Mouse (Mus musculus) left cerebral cortex, adult 8-10 months (tissue): ENCODE measurements at regions not wholly inside any gene's neighbourhood (a gene's known extent, or its start where the extent isn't known, plus 50 kb on each side); places are given as distances from the start of the nearest gene placed in this dataset.

ENCODE experiments used
- DNase-seq, 2 experiments: peaks; one replicate each; pipeline ENCODE4 v3.0.0; 2022; ENCODE audit warnings: low spot score in 2 of 2

DNA sequence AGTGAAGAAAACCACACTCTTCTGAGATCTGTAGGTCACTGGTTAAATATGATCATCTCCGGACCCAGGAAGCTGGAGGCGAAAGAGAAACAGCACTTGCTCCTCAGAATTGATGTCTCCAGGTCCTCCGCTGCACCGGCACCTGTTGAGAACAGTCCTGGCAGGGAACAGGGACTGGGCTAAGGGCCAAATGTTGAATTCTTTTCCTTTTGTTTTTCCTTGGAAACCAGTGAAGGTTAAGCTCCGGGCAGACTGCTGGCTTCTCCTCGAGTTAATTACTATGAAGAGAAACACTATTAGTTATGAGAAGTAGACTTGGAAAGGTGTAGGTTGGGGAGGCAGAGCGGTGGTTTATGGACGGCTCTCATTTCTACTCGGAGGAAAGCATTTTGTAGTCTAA is 242.7 kb downstream of the Rngtt start:
- DNase-seq, result no peak

DNA sequence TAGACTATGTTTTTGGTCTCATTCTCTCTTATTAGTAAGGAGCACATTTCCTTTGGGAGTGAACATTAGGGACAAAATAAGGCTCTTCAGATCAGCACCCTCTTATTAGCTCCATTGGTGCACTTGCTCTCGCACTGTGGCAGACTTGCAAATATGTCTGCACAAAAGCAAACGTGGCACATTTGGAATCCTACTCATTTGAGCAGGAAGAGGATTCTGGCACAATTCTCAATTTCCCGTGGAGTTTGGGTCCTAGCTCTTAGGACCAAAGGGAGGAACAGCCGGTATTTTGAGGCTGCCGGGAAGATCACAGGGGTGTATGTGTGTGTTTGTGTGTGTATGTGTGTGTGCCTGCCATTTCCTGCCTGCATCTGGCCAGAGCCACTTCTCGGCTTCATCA is 244.5 kb downstream of the Rngtt start:
- DNase-seq, result no peak

DNA sequence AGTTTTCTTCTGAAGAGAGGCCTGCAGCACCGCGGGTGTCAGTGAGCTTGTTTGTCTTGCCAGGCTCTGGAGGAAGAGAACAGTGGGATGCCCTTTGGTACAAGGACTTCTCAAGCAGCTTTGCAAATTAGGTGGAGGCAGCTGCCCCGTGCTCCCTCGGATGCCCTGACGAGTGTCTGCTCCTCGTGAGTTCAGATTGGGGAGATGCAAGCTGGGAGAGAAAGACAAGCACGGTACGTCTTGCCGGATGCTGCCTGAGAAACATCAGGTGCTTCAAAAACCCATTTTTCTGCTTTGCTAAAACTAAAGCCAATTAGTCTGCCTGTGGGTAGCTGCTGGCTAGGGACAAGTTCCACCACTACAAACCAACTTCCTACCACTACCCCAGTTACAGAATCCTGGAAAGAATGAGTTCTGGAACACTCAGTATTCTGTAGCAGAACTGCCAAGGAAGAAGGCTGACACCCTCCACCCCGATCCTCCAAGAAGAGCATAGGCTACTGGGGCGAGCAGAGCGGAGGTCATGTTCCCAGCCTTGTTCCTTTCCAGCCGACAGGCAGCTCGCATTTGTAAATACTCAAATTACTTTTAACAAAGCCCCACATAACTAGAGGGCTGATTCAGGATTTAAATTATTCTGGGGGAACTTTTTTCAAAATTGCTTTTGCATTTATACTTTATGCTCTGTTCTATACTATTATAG is 245.3 kb downstream of the Rngtt start:
- no peak for DNase-seq

DNA sequence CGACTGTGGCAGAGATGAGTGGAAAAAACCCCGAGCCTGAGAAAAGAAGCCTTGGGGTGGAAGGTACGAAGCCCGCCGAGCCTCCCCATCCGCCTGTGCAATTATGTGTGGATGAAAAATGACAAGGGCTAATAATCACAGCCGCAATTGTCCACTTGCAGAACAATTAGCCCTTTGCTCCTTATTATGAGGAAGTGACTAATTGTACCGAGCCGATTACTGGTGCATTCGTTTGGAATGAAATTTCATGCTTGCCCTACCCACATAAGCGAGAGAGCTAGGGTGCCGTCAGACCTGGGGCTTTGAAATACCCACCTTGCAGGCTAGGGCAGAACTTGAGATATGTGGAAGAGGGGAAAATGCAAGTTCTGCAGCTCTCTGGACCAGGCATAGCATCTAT is 245.9 kb downstream of the Rngtt start:
- DNase-seq, result no peak

DNA sequence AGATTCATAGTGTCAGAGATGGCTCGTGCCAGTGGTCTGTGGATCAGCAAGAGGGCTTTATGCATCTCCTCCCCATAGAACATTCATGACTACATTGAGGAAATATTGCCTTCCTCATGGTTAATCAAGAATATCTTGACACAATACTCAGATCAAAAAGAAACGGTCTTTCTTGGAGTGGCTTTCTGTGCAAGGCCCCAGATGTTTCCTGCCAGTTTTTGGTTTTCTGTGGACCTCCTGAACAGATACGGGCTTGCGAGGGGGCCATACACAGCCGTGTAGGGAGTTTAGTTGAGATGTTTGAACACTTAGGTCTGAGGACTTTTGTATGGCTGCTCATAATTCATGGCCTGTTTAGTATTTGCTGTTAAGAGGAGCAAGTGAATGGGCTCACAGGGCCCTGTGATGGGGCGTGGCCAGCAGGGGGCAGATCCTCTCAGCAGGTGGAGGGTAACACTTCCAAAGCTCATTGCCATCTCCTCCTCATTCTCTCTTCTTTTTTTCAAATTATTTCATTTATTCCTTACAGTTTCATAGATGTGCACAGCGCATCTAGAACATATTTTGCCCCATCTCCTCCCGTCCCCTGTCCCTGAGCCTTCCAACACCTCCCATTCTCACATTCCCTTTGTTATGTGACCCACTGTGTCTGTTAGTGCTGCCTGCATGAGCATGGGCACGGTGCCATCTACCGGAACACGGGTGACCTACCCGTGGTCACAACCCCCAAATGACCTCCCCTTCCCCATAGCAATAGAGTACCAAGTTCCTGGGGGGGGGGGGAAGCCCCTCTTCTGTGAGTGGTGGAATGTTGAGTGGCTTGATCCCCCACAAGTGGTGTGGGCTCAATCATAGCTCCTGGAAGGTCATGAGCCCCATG is 246.8 kb downstream of the Rngtt start:
- no peak for DNase-seq

DNA sequence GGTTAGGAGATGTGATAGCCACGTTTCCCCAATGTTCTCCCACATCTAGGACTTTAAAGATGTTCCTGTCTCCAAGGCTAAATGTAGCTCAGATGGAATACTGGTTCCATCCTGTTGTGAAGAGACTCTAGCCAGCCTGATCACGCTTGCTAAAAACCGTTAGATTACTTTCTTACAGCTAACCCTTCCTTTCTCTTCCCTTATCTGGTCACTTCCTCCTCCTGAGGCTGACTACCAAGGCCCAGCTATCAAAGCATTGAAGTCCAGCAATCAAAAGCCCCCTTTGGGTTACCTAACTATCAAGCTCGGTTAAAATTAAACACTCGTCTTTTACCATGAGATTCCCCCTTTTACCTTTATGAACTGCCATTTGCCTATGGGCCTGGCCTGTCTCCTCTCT is 260.2 kb downstream of the Rngtt start:
- DNase-seq, result no peak

DNA sequence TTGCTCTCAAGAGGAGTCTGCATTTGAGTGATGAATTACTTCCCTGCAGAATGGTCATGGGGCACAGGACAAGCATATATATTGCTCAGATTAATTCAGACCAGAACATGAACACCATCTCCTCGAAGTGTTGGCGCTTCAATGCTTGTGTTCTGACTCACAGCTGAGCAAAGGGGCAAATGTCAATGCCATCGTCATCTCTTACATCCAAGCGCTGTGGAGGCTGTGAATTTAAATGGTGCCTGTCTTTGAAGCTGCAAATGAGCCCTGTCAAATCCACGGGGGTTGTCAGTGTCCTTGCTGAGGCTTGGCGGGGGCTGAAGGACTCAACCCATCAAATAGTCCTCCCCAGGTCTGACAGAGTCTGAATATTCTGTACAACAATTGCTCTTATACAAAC is 261.2 kb downstream of the Rngtt start:
- DNase-seq, result no peak

DNA sequence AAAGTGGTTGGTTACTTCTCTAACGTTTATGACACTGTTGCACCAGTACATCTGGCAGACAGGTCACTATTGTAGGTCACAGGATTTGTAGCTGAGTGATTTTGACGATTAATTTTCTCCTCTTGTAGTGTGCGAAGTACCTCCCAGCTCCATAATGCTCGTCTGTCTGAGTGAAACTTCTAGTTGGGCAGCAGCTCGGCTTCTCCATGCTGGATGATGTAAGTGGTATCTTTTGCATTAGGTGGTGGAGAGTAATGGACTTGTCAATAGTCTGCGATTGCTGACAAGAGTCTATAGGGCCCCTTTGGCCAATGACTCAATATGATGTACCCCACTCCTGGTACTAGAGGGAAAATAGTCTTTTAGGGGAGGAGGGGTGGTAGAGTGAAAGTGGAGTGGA is 267.5 kb downstream of the Rngtt start:
- no peak for DNase-seq

DNA sequence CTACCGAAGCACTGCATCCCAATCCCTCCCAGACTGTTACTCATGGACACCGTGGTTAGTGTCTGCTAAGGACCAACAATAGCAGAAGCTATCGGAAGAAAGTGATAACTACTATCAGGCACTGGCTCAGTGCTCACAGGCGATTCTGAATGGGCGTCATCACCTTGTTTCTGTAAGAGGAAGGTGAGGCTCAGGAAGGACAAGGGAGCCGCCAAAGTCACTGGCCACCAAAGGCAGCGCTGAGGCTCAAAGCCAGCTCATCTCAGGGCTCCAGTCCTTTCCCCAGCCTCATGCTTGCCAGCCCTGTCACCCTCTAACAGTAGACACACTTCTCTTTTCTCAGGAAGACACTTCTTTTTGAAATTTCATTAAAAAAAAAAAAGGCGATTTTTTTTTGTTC is 270.4 kb downstream of the Rngtt start:
- DNase-seq, result no peak

DNA sequence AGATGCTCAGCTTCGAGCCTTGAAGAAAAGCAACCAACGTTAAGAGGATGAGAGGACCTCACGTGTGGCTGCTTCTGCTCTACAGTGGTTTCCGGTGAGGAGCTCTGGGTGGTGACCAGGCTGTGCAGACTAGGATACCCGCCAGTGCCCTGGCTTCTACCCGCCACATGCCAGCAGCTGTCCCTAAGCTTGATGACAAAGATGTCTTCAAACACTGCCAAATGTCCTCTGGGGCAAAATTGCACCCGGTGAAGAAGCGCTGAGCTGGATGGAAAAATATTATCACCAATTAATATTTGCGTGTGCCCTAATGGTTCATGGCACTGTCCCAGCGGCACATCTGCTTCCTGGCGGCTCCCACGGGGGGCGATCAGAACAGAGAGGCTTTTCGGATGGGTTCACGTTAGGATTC is 271.1 kb downstream of the Rngtt start:
- DNase-seq, result no peak

DNA sequence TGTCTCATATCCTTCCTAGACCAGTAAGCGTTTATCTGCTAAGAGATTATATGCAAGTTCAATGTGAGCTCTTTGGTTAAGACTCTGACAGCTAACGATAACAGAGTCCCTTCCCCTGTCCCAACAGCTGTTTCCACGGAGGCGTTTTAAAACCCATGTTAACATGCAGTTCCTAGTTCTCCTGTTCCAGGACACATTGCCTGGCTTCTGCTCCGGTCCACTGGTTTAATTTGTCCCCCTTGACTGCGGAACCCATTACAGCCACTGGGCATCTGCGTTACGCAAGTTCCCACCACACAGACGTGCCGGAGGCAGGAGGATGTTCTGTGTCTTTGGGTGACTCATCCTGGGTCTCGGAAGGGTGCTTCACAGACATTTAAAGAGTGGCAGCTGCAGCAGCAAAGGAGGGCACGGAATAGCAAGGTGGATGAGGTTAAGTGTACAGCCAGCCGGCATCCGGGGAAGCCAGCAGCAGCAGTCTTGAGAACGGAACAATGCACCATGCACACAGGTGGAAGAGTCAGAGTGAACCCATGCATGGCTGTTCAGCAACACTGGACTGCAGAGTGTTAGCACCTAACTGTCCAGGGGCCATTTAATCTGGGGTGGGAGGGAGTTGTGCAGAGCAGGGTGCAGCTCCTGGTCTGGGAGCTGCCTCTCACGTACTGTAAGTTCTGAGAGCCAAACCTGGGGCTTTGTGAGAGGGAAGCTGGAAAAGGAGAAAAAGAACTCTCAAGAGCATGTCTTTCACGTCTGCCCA is 271.8 kb downstream of the Rngtt start:
- no peak for DNase-seq

DNA sequence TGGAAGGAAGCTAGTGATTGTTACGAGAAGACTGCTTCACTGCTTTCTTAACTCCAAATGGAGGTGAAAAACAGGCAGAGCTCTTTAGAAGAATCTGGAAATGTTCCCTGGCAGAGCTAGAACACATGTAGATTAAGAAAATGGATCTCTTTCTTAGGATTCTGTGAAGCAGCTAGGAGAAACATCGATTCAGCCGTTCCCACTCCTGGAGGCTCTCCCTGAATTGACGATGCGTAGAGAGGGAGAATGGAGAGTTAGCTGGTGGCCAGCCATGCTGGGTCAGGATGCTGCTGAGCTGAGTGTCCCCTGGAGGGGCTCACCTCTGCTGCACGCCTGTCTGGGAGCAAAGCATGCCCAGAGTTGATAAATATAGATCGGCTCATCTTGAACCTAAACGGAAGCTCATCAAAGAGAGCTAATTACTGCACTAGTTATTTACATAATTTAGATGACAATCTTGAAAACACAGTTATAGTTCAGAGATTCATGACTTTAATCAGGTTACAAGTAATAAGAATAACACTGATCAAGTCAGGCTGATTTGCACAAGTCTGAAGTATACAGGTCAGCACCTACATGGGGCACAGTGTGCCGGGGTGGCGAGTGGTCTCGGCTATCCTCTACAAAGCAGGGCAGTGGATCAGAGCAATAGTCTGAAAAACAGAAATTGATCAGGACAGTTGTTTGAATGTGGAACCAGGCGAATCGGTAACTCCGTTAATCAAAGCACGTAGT is 273.0 kb downstream of the Rngtt start:
- DNase-seq, result no peak

DNA sequence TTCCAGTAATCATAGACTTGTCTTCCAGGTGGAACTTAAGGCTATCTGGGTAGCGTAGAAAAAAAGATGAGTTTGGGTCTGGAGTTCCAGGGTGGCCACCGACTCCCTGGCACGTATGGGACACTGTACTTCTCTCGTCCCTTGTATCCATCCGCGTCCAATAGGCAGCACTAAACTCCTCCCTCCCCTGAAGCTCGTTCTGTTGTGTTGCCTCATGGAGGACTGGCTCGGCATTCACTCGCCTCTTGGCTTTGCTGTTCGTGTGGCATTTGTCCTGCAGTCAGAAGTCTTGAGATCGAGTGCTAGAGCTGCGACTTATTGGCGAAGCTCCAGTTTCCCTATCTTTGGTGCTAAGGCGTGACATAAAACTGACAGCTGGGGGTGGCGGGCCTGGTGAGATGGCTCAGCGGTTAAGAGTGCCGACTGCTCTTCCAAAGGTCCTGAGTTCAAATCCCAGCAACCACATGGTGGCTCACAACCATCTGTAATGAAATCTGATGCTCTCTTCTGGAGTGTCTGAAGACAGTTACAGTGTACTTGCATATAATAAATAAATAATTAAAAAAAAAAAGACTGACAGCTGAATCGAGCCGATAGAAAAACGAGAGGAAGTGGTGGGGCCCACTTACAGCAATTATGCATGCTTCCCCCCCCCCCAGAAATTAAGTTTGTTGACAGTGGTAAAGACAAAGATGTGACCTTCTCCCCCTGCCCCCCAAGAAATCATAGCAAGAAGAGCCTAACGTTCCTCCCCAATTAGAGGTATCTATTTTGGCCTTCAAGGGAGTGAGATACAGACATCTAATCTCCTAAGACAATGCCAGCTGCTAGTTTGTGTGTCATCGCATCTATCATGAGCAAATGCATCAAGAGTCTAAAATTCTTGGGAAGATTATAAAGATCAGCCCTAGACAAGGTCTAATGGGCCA is 274.1 kb downstream of the Rngtt start:
- no peak for DNase-seq

DNA sequence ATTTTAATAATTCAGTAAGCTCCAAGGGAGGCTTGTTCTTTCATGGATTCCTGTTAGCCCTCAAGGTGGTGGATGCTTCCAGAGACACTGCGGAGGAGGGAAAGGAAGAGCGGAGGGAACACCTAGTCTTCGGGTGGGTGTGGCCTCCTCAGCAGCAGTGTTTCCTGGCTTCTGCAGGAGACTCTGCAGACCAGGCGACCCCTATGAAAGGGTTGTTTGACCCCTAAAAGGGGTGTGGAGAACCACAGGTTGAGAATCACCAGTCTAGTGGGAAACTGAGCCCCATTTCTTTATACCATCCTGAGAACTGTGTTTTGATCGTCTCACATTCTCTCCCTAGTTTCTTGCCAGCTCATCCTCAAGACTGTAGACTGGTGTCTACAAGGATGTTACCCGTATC is 275.7 kb downstream of the Rngtt start:
- DNase-seq, result no peak

DNA sequence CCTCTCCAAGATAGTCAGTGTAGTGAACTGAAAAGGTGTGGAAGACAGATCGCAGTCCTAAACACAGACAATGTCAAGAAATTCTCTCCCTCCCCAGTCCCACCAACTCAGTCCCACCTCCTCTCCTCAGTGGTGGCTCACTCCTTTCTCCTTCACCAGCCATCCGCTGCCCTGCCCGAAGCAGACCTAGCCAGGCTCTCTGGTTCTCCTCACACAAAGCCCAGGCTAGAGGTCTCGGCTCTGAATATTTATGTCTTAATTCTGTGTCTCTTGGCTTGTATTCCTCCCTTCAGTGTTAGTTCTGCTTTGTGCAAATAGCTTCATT is 276.1 kb downstream of the Rngtt start:
- DNase-seq, result no peak

DNA sequence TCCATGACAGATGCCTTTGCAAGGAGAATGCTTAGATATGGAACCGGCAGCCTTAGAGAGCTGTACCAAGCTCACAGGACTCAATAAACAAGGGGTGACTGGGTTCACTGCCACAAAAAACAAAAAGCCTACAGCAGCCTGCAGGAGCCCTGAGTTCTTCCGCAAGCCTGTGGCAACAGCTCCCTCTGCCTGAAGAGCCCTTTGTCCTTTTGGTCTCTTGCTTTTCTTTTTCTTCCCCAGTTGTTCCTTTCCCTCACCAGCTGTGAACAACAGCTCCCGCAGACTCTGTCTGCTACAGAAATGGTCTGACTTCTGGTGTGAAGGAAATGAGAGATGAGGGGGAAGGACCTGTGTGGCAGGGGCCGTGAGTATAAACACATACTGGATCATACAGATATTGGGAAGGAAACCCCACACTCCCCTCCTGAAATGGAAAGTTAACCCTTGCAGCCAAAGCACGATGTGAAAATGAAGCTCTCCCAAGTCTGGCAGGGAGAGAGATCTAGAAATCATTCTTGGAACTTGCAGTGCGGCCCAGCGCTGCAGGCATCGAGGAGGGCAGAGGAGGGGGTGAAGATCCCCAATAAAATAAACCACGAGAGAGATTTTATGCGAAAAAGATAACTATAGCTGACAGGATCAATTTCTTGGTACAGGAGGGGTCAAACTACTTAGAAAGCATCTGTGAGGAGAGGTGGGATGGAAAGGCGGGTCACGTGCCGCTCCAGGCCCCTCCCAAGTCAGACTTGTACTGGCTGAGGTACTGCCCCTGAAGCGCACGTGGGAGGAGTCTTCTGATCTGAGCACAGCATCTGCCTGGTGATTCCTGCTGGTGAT is 276.7 kb downstream of the Rngtt start:
- peak; percentile 18 to 38 for DNase-seq

DNA sequence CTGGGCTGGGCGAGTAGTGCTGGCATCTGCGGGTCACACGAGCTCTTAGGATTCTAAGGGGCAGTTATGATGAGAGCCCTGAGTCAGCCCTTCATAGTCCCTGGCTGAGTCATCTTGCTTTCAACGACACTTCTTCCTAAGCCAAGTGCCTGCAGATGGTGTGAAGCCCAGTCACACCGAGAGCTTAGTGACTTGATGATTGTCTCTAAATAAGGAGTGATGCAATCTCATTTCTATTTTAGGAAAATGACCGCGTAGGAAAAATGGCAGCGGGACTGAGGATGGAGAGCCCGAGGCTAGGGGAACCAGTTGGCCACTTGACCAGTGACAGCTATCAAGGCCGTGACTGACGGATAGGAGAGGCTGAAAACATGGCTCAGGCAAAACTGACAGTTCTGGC is 277.6 kb downstream of the Rngtt start:
- DNase-seq, result peak in 1 of 2 experiments; percentile 43

DNA sequence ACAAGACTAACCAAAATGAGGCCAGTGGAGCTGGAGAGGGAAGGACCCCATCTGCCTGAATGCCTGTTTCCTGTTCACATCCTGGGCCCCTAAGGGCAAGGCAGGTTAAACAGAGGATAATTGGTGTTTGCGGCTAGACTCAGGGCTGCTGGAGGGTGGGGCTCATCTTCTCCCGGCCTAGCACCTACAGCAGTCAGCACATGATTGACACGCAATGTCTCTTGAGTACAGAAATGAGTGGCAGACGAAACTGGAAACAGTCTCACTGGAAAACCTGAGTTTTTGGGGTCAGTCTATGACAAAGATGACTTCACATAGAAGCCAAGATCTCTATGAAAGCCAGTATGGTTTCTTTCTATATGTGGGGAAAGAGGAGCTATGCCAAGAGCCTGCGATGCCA is 278.0 kb downstream of the Rngtt start:
- no peak for DNase-seq

DNA sequence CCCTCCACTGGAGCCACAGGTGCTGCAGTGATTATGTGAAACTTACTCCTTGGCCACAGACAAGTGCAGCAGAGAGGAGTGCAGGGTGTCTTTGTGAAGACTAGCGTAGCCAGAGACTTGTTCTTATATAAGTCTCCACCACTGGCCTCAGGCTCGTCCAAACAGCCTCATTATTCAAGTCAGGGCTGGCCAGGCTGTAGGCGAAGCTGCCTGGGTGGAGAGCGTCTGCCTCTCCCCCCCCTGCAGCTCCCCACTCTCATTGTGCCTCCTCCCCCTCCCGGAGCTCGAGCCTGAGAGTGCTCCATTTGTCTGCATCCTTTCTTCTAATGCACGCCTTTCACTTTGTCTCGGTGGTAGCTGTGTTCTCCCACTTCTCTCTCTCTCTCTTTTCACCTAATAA is 279.1 kb downstream of the Rngtt start:
- DNase-seq, result no peak
